Mouse (Mus musculus) cerebellum, adult 11-12 months (tissue): Measurements from ENCODE around the gene Pdzd2.

ENCODE experiments used
- DNase-seq: peaks from one replicate; pipeline ENCODE4 v3.0.0; 2022

The Pdzd2 gene

DNA sequence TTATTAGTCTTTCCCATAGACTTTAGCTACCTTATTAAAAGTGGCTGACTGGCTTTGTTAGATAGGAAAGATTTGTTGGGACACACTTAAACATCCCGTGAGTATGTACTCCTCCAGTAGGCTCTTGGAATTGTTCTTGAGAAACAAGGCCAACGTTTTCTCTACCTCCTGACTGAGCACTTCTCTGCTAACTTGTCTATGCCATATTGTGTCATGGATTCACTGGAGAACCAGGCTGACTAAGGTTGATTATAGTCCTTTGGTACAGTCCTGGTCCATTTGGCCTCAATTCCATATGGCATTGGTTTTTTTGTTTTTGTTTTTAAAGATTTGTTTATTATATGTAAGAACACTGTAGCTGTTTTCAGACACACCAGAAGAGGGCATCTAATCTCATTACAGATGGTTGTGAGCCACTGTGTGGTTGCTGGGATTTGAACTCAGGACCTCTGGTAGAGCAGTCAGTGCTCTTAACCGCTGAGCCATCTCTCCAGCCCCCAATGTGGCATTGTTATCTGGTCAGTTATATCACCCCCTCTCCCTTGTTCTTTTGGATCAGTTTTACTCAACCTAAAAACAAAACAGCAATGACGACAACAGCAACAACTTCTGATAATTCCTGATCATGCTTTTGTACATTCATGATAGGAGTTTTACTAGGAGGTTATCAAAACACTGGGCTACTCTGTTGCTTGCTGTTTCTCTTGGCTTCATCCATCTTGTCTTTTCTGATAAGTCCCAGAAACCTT lies 402.5 kb downstream of the Pdzd2 start:
- no peak for DNase-seq

DNA sequence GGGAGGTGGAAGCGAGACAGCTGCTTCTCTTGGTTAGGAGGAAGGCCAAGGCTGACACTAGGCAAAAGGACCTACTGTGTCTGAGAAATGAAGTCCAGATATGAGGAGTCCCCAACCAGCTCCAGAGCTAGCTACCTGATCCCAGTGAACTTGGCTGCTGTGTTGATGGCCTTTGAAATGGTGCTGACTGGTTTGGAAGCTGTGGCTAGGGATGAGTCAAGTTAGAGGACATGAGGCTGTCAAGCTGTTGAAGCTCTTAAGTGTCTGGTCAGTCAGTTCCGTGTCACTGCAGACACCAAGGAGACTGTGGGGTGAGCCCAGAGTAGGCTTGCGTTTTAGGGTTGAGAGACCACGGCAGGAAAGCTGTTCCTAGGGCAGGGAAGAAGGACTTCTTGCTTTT lies 405.3 kb downstream of the Pdzd2 start:
- no peak for DNase-seq

DNA sequence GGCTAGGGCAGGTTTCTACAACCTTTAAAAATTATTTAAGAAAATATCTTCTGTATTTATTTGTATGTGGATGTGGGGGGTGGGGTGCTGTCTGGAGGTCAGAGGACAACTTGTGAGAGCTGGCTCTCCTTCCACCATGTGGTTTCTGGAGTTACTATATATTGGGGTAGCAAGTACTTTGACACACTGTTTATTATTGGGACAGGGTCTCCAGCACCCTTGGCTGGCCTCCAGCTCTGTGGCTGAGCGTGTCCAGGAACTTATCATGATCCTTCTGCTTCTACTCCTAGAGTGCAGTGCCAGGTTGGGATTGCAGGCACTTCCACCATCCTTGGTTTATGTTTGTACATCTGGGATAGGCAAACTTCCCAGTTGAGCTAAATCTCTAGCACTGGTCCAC lies 408.4 kb downstream of the Pdzd2 start:
- DNase-seq = no peak

- DNase-seq = no peak
Observed at GRCm38 (mm10) chr15:12330892-12331291, 408.8 kb downstream of the Pdzd2 start.

DNA sequence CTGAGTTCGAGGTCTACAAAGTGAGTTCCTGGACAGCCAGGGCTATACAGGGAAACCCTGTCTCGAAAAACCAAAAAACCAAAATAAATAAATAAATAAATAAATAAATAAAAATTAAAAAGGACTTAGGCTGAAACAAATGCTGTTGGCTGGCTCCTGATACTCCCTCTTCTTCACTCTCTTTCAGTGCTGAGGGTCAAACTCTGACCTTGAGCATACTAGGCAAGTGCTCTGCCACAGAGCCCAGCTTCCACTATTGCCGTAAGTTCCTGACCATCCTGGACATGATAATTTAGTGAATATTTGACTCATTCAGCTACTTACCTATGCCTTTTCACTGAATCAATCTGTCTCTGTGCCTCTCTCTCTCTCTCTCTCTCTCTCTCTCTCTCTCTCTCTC lies 409.3 kb downstream of the Pdzd2 start:
- DNase-seq = no peak

- no peak for DNase-seq
Observed at GRCm38 (mm10) chr15:12324326-12324725, 415.4 kb downstream of the Pdzd2 start.

DNA sequence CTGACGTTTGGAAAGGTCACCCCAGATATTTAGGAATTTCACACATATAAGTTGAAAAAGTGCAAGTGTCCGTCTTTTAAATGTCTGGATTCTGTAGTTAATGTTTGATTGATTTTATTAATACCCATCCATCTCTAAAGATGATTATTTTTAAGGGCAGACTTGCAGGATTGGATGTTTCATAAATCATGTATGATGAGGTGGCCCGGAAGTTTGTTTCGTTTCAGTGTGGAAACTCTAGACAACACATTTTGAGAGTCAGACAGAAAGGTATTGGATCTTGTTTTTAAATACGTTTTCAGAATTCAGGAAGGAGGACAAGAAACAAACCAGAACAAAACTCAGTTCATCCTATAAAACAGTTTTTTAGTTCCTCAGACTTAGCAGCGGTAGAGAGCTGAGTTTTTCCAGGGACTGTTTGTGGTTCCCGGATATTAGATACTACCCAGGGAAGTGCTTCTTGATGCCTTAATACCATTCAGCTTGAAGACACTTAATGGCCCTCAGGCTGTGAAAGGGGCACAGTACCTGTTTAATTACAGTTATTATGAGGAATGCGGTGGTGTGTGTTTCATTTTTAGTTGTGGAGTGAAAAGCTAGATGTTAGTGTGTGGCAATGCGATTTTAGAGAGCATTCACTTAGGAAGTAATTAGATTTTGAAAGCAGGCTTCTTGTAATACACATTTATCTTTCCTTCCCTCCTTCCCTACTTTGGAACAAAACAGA lies 416.9 kb downstream of the Pdzd2 start:
- no peak for DNase-seq

DNA sequence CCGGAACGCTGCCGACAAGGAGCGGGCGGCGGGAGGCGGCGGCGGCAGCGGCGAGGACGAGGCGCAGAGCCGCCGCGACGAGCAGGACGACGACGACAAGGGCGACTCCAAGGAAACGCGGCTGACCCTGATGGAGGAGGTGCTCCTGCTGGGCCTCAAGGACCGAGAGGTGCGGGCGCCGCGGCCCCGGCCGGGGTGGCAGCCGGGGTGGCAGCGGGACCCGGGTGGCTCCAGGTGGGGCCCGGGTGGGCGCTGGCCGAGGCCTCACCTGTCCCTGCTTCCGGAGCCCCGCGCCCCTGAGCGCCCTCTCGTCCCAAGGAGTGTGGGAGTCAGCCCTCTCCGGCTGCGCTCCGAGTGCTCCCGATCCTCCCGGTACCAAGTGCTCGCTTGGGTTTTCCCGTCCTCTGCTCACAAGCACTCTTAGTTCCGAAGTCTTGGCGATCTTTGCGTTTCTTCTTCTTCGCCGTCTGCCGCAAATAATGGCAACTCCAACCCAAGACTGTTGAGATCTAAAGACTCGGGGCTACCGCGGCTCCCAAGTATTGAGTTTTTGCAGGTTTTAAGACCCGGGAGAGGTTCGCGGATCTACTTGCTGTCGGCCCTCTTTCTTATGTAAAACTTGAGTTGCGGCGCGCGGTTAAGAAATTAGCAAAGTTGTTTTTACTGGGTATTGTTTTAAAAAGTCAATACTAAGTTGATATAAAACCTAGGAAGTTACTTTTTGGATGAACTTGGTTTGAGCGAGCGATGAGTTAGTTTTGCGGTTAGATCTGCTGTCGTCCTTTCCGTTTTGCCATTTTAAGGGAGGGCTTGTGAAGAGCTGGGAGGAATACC lies 417.7 kb downstream of the Pdzd2 start, which contains the start of gene 1810049J17Rik:
Gene 1810049J17Rik, minus strand, starts transcription at position 112 of the 834 bp plus-strand sequence.
- DNase-seq = peak; percentile 57

DNA sequence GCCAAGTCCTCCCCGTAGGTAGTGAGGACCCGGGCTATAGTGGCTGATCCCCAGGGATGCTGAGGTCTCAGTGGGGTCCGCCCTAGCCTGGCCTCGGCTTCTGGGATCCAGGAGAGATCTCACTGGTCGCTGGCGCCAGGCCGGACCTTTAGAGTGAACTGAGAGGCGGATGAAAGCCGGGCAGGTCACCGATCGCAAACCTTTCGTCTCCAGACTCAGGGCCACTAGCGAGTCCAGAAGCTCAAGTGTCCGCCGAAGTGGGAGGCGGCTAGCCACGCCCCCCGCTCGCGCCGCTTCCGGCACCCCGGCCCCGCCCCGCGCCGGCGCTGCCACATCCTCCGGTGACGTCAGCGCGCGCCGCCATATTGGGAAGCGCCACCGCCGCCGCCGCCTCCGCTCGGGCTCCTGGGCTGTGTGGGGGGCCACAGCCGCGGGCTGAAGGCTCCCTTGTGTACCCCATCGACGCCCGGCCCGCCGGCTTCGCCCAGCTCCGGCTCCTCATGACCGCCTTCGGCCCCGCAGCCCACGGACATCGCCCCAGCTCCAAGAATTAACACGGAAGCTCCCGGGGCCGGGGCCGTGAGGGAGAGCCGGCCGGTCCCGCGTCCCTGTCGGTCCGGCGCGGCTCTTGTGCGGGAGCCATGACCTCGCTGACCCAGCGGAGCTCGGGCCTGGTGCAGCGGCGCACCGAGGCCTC lies 418.5 kb downstream of the Pdzd2 start, which contains the start of gene Golph3:
Gene Golph3, plus strand, starts transcription at position 360 of the 697 bp plus-strand sequence.
- peak; percentile 95 for DNase-seq

DNA sequence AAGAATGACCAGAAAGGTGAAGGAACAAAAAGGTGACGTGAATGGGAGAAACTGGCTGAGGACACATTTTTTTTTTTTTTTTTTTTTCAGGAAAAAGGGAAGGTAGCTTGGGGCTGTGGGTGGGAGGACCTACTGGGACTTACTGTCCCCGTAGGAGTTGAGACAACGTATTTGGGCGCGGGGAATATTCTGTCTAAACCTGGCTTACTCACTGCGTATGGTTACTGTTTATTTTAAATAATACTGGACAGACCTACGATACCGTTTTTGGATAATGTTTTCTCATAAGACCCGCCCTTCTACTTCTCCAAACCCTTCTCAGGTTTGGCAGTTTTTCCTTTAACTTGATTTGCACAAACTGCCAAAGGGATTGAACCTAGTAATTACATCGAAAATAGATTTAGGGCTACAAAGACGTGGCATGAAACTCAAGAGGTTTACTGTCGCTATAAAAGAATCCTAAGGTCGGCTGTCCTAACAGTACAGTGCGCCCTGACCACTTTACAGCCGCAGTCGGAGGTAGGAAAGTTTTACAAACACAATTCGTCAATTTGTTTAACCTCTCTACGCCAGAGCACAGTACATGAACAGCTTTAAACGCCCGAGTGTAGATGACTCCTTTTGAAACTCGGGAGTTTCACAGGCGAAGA lies 419.2 kb downstream of the Pdzd2 start:
- no peak for DNase-seq

- no peak for DNase-seq
Observed at GRCm38 (mm10) chr15:12319889-12320288, 419.8 kb downstream of the Pdzd2 start.

DNA sequence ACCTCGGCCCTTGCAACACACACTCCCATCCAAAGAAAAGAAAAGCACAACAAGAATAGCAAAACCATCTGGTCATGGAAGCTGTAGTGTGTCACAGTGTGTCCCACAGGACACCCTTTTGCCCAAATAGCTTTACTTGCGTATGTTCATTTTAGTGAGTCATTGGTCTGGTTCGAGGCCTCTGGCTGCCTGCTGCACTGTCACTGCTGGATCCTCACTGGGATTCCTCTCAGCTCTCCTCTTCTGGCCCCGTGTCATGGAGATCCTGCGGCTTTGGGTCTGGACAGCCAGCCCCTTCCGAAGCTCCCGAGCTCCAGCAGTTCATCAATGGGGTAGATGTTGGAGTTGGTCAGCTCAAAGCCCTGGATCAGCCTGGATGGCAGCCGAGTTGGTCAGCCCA lies 421.3 kb downstream of the Pdzd2 start:
- no peak for DNase-seq

GRCm38 (mm10) chr15:12317290-12317689 lies 422.4 kb downstream of the Pdzd2 start:
- DNase-seq = no peak

DNA sequence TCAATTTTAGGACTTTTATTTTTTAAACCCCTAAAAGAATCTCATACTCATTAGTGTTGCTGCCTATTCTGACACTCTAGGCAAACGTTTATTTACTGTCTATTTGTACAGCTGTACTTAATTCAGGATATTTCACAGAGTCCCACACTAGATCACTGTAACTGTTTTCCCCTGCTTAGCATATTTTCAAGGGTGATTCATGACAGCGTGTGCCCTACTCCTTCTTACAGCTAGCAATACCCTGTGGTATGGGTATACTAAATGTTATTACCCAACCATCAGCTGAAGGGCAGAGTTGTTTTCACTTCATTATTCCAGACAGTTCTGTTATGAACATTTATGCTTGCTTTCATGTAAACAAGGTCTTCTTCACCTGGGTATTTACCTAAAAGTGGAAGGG lies 423.7 kb downstream of the Pdzd2 start:
- no peak for DNase-seq

DNA sequence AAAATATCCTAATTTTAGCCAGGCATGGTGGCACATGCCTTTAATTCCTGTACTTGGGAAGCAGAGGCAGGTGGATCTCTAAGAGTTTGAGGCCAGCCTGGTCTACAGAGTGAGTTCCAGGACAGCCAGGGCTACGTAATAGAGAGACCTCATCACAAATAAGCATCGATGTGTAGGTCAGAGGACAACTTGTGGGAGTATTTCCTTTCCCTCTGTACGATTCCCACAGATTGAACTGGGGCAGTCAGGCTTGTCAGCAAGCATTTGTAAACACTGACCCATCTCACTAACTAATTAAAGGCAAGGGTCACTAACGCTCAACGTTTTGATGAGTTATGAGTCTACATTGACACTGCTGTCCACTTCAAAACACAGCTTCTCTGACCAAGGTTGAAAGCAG lies 425.1 kb downstream of the Pdzd2 start:
- no peak for DNase-seq

DNA sequence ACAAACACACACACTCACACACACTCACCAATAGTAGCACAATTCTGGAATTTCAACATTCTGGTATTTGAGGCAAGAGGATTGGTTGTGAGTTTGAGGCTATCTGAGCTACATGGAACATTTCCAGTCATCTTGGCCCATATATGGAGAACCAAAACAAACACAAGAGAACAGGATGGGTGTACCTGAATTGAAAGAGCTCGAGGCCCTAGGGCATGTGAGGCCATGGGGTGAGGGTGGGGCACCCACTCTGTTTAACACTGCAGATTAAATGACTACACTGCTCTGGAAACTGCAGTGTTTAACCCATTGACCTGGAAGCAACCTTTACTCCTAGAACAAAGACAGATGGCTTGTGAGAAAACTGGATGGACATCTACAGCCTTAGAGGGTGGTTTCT lies 426.5 kb downstream of the Pdzd2 start:
- DNase-seq = no peak

GRCm38 (mm10) chr15:12311465-12311864 lies 428.3 kb downstream of the Pdzd2 start:
- DNase-seq = no peak

- no peak for DNase-seq
Observed at GRCm38 (mm10) chr15:12310676-12311075, 429.0 kb downstream of the Pdzd2 start.
